Mouse (Mus musculus): ENCODE measurements around the gene Man2a1. TPM values are rescaled to one million over a fixed set of nuclear protein-coding genes. Genes with fewer than 3 reads are reported as not detected.

Gene Man2a1
- polyA plus RNA-seq, 1 experiment from 2014 or later: 4.8 TPM

DNA sequence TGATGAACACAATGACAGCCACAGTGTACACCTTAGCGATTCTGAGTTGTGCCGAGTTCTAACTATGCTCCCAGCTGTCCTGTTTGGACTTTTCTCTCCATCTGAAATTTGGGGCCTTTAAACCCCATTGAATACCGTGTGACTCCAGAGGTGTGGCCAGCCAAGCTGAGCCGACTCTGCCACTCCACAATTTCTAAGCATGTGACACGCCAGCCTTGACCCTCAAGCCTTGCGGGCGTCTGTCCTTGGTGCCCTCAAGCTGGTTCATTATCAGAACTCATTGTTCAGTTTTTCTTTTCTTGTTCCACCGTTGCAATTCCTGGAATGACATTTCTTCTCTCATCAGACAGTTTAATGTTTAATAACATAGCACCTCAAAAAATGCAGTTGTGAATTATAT lies 98.0 kb downstream of the Man2a1 start:
- Histone ChIP-seq H3K27ac (replicated peaks; ENCODE audit: low read depth, low read length) (no peak overlapping the region), H3K9me3 (ENCODE audit: control insufficient read depth, low read length) (no peaks in the 10 kb centered on the region), H3K4me3 (ENCODE audit: low read depth, low read length) (no peak overlapping the region), H3K36me3 (ENCODE audit: control insufficient read depth, insufficient read depth, low read length) (no peaks in the 10 kb centered on the region), H3K4me2 (ENCODE audit: low read depth, severe bottlenecking) (no peak overlapping the region), H3K27me3 (ENCODE audit: control insufficient read depth, insufficient read depth, low read length) (no peaks in the 10 kb centered on the region), H3K4me1 (ENCODE audit: control insufficient read depth, insufficient read depth, low read length) (no peaks in the 10 kb centered on the region), H3K9ac (ENCODE audit: low read length) (no peak overlapping the region)
- WGBS: 95% methylated on average over 8 of the region's 8 CpGs
- DNase-seq (ENCODE audit: low spot score): no peak
- no peak for ATAC-seq (ENCODE audit: insufficient number of reproducible peaks, low FRiP score, low TSS enrichment, low read depth)

DNA sequence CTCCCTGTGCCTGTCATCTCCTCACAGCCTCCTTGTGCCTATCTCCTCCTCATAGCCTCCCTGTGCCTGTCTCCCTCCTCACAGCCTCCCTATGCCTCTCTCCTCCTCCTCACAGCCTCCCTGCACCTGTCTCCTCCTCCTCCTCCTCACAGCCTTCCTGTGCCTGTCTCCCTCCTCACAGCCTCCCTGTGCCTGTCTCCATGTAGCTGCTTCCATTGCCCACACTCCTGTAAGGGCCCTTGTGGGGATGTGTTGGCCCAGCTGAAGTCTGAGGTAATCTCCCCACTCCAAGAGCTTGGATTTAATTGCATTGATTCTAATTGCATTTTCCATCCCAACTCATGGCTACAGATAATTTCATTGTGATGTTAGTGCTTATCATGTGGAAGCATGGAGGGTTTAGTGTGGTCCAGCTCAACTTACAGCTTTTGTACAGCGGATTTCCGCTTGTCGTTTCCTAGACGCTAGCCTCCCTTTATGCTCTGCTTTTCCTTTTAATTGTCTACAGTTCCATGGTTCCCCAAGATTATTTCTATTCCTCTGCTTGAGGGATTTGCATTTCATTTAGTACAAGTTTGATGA lies 103.2 kb downstream of the Man2a1 start:
- H3K27me3 ChIP-seq (ENCODE audit: control insufficient read depth, insufficient read depth, low read length): no peaks in the 10 kb centered on the region
- 92% methylated on average over 4 of the region's 4 CpGs for WGBS
- DNase-seq (ENCODE audit: low spot score) (no peak), ATAC-seq (ENCODE audit: insufficient number of reproducible peaks, low FRiP score, low TSS enrichment, low read depth) (no peak)
- no peaks in the 10 kb centered on the region for H3K9me3 ChIP-seq (ENCODE audit: control insufficient read depth, low read length)
- H3K4me1 ChIP-seq (ENCODE audit: control insufficient read depth, insufficient read depth, low read length): no peaks in the 10 kb centered on the region
- no peak overlapping the region for H3K4me2 ChIP-seq (ENCODE audit: low read depth, severe bottlenecking)
- no peak overlapping the region for H3K27ac ChIP-seq (replicated peaks; ENCODE audit: low read depth, low read length)
- no peak overlapping the region for H3K9ac ChIP-seq (ENCODE audit: low read length)
- H3K4me3 ChIP-seq (ENCODE audit: low read depth, low read length): no peak overlapping the region
- no peaks in the 10 kb centered on the region for H3K36me3 ChIP-seq (ENCODE audit: control insufficient read depth, insufficient read depth, low read length)

DNA sequence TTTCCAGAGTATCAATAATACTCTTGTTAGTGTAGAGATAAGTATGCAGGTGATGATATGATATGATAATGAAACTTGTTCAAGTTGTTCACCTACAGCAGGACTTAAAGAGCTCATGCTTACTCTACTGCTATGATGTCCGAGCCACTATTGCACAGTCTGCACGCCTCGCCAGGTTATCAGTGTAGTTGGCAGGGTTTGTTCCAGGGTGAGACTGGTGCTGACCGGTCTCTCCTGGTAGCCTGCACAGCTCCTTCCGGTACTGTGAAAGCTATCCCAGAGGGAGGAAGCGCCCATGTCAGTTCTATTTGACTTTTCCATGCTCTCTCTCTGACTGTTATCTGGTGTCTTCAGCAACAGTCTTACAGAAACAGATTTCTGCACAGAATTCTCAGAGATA lies 107.0 kb downstream of the Man2a1 start:
- 93% methylated on average over 6 of the region's 6 CpGs for WGBS
- no peak overlapping the region for H3K4me2 ChIP-seq (ENCODE audit: low read depth, severe bottlenecking)

GRCm38 (mm10) chr17:64716318-64716717 lies 115.8 kb downstream of the Man2a1 start:
- Histone ChIP-seq H3K27me3 (ENCODE audit: control insufficient read depth, insufficient read depth, low read length) (no peaks in the 10 kb centered on the region), H3K36me3 (ENCODE audit: control insufficient read depth, insufficient read depth, low read length) (peaks cover 2% of the 10 kb centered on the region; the same call in 1 of the 2 replicates), H3K4me3 (ENCODE audit: low read depth, low read length) (no peak overlapping the region), H3K4me1 (ENCODE audit: control insufficient read depth, insufficient read depth, low read length) (no peaks in the 10 kb centered on the region), H3K9me3 (ENCODE audit: control insufficient read depth, low read length) (no peaks in the 10 kb centered on the region), H3K9ac (ENCODE audit: low read length) (no peak overlapping the region), H3K27ac (replicated peaks; ENCODE audit: low read depth, low read length) (no peak overlapping the region), H3K4me2 (ENCODE audit: low read depth, severe bottlenecking) (no peak overlapping the region)
- 82% methylated on average over 4 of the region's 4 CpGs for WGBS
- DNase-seq (ENCODE audit: low spot score): no peak
- no peak for ATAC-seq (ENCODE audit: insufficient number of reproducible peaks, low FRiP score, low TSS enrichment, low read depth)

More for the DNA sequence above, 107.0 kb downstream of the Man2a1 start:
- no peaks in the 10 kb centered on the region for H3K4me1 ChIP-seq (ENCODE audit: control insufficient read depth, insufficient read depth, low read length)
- no peak overlapping the region for H3K27ac ChIP-seq (replicated peaks; ENCODE audit: low read depth, low read length)
- no peak overlapping the region for H3K9ac ChIP-seq (ENCODE audit: low read length)
- H3K4me3 ChIP-seq (ENCODE audit: low read depth, low read length): no peak overlapping the region
- no peaks in the 10 kb centered on the region for H3K36me3 ChIP-seq (ENCODE audit: control insufficient read depth, insufficient read depth, low read length)
- ATAC-seq (ENCODE audit: insufficient number of reproducible peaks, low FRiP score, low TSS enrichment, low read depth) (no peak), DNase-seq (ENCODE audit: low spot score) (no peak)
- no peaks in the 10 kb centered on the region for H3K27me3 ChIP-seq (ENCODE audit: control insufficient read depth, insufficient read depth, low read length)
- H3K9me3 ChIP-seq (ENCODE audit: control insufficient read depth, low read length): no peaks in the 10 kb centered on the region

DNA sequence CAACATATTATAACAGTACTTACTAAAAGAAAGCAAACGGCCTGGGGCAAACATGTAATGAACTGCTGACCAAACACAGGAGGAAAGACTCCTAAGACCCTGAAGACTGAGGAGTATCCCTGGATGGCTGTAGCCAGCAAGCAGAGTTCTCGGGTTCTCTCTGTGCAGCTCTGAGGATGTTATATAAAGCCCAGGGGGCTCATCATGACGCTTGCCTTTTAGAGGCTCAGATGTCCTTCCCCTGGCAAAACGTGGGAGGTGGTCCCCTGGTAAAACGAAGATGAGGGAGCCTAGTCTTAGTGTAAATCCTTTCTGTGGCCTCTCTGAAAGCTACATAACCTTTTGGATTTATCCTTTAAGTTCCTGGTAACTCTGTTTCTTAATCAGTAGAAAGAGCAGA lies 119.2 kb downstream of the Man2a1 start:
- Histone ChIP-seq H3K4me2 (ENCODE audit: low read depth, severe bottlenecking) (no peak overlapping the region), H3K27me3 (ENCODE audit: control insufficient read depth, insufficient read depth, low read length) (no peaks in the 10 kb centered on the region), H3K36me3 (ENCODE audit: control insufficient read depth, insufficient read depth, low read length) (no peaks in the 10 kb centered on the region), H3K9me3 (ENCODE audit: control insufficient read depth, low read length) (no peaks in the 10 kb centered on the region), H3K9ac (ENCODE audit: low read length) (no peak overlapping the region), H3K4me3 (ENCODE audit: low read depth, low read length) (no peak overlapping the region), H3K27ac (replicated peaks; ENCODE audit: low read depth, low read length) (no peak overlapping the region), H3K4me1 (ENCODE audit: control insufficient read depth, insufficient read depth, low read length) (no peaks in the 10 kb centered on the region)
- DNase-seq (ENCODE audit: low spot score) (no peak), ATAC-seq (ENCODE audit: insufficient number of reproducible peaks, low FRiP score, low TSS enrichment, low read depth) (no peak)
- WGBS: 77% methylated on average over 5 of the region's 5 CpGs

- no peaks in the 10 kb centered on the region for H3K27me3 ChIP-seq (ENCODE audit: control insufficient read depth, insufficient read depth, low read length)
- no peaks in the 10 kb centered on the region for H3K9me3 ChIP-seq (ENCODE audit: control insufficient read depth, low read length)
- H3K4me3 ChIP-seq (ENCODE audit: low read depth, low read length): no peak overlapping the region
- H3K4me1 ChIP-seq (ENCODE audit: control insufficient read depth, insufficient read depth, low read length): no peaks in the 10 kb centered on the region
- H3K27ac ChIP-seq (replicated peaks; ENCODE audit: low read depth, low read length): no peak overlapping the region
- DNase-seq (ENCODE audit: low spot score) (no peak), ATAC-seq (ENCODE audit: insufficient number of reproducible peaks, low FRiP score, low TSS enrichment, low read depth) (no peak)
- H3K9ac ChIP-seq (ENCODE audit: low read length): no peak overlapping the region
- H3K4me2 ChIP-seq (ENCODE audit: low read depth, severe bottlenecking): no peak overlapping the region
- 89% methylated on average over 5 of the region's 5 CpGs for WGBS
- H3K36me3 ChIP-seq (ENCODE audit: control insufficient read depth, insufficient read depth, low read length): no peaks in the 10 kb centered on the region
Measured at GRCm38 (mm10) chr17:64721112-64721511, 120.6 kb downstream of the Man2a1 start.

DNA sequence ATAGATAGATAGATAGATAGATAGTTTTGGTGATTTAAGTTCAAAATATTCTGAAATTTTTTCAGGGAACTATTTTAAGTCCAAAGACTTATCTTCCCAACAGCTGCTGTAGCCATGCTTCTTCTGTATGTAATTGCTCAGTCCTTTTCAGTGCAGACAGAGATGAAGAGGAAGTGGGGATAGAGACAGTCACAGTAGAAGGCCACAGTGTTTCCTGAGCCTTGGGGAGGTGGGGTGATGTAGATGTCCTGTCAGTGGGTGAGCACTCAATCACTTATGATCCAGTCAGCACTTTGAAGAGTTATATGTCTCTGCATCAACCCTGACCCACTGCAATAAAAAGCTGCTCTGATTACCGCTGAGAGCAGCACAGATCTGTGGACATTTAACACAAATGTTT lies 122.6 kb downstream of the Man2a1 start:
- H3K4me1 ChIP-seq (ENCODE audit: control insufficient read depth, insufficient read depth, low read length): no peaks in the 10 kb centered on the region
- WGBS: 74% methylated on average over 1 of the region's 1 CpGs
- H3K27ac ChIP-seq (replicated peaks; ENCODE audit: low read depth, low read length): no peak overlapping the region
- H3K9me3 ChIP-seq (ENCODE audit: control insufficient read depth, low read length): no peaks in the 10 kb centered on the region
- H3K9ac ChIP-seq (ENCODE audit: low read length): no peak overlapping the region
- no peaks in the 10 kb centered on the region for H3K27me3 ChIP-seq (ENCODE audit: control insufficient read depth, insufficient read depth, low read length)
- H3K4me2 ChIP-seq (ENCODE audit: low read depth, severe bottlenecking): no peak overlapping the region
- H3K4me3 ChIP-seq (ENCODE audit: low read depth, low read length): no peak overlapping the region
- no peak for ATAC-seq (ENCODE audit: insufficient number of reproducible peaks, low FRiP score, low TSS enrichment, low read depth)
- no peaks in the 10 kb centered on the region for H3K36me3 ChIP-seq (ENCODE audit: control insufficient read depth, insufficient read depth, low read length)
- no peak for DNase-seq (ENCODE audit: low spot score)

DNA sequence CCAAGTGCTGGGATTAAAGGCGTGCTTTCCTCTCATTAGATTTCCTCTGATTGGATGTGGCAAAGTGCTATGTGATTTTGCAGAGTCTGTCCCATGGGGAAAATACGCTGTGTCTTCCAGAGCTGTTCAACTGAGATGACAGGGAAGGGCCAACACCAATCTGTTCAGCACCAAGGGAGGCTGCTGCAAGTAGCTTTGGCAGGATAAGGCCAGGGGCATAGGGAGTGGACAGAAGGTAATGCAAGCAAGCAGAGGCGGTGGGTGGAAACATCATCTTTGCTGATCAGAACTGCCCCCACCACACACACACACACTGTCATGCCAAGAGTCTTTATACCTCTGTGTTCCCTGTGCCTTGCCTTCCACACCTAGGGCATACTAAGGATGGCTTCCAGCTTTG lies 124.7 kb downstream of the Man2a1 start:
- Histone ChIP-seq H3K4me3 (ENCODE audit: low read depth, low read length) (no peak overlapping the region), H3K27ac (replicated peaks; ENCODE audit: low read depth, low read length) (no peak overlapping the region), H3K9me3 (ENCODE audit: control insufficient read depth, low read length) (no peaks in the 10 kb centered on the region), H3K36me3 (ENCODE audit: control insufficient read depth, insufficient read depth, low read length) (no peaks in the 10 kb centered on the region), H3K9ac (ENCODE audit: low read length) (no peak overlapping the region), H3K27me3 (ENCODE audit: control insufficient read depth, insufficient read depth, low read length) (no peaks in the 10 kb centered on the region), H3K4me2 (ENCODE audit: low read depth, severe bottlenecking) (no peak overlapping the region), H3K4me1 (ENCODE audit: control insufficient read depth, insufficient read depth, low read length) (no peaks in the 10 kb centered on the region)
- no peak for DNase-seq (ENCODE audit: low spot score)
- 93% methylated on average over 3 of the region's 3 CpGs for WGBS
- ATAC-seq (ENCODE audit: insufficient number of reproducible peaks, low FRiP score, low TSS enrichment, low read depth): no peak

- Histone ChIP-seq H3K9me3 (ENCODE audit: control insufficient read depth, low read length) (no peaks in the 10 kb centered on the region), H3K36me3 (ENCODE audit: control insufficient read depth, insufficient read depth, low read length) (no peaks in the 10 kb centered on the region), H3K4me1 (ENCODE audit: control insufficient read depth, insufficient read depth, low read length) (no peaks in the 10 kb centered on the region), H3K27ac (replicated peaks; ENCODE audit: low read depth, low read length) (no peak overlapping the region), H3K4me3 (ENCODE audit: low read depth, low read length) (no peak overlapping the region), H3K27me3 (ENCODE audit: control insufficient read depth, insufficient read depth, low read length) (no peaks in the 10 kb centered on the region), H3K4me2 (ENCODE audit: low read depth, severe bottlenecking) (no peak overlapping the region), H3K9ac (ENCODE audit: low read length) (no peak overlapping the region)
- 95% methylated on average over 7 of the region's 7 CpGs for WGBS
- no peak for ATAC-seq (ENCODE audit: insufficient number of reproducible peaks, low FRiP score, low TSS enrichment, low read depth)
- no peak for DNase-seq (ENCODE audit: low spot score)
Measured at GRCm38 (mm10) chr17:64726032-64726431, 125.5 kb downstream of the Man2a1 start.

Data from limb, embryonic 11.5 days (tissue).